In genomic region chr5:115279226-115280049, GRCm38 (mm10) we compare ENCODE assay signal across 8 mouse cellular contexts. TPM values are rescaled to one million over a fixed set of nuclear protein-coding genes. Genes with fewer than 3 reads are reported as not detected.
DNase-seq lines count a peak whose midpoint lies in the region; ATAC-seq lines count a peak whose summit lies in the region.

Coq5 (plus strand) TSS chr5:115279666.

- peaks cover 7% of the 10 kb centered on the region for H3K4me1 ChIP-seq in forebrain, embryonic 11.5 days (replicated peaks; ENCODE audit: control insufficient read depth, insufficient read depth, low read length)
- peaks cover 12% of the 10 kb centered on the region for H3K4me1 ChIP-seq in heart, embryonic 15.5 days (replicated peaks)
- H3K4me1 ChIP-seq in liver, embryonic 13.5 days (replicated peaks), result peaks cover 60% of the 10 kb centered on the region
- peaks cover 4% of the 10 kb centered on the region for H3K4me1 ChIP-seq in stomach, embryonic 16.5 days (ENCODE audit: control insufficient read depth, insufficient read depth, low read length)

- H3K27me3 ChIP-seq in forebrain, embryonic 11.5 days (ENCODE audit: control insufficient read depth, insufficient read depth, low read length), result no peaks in the 10 kb centered on the region
- H3K27me3 ChIP-seq in heart, embryonic 15.5 days, result no peaks in the 10 kb centered on the region
- H3K27me3 ChIP-seq in liver, embryonic 13.5 days, result no peaks in the 10 kb centered on the region
- H3K27me3 ChIP-seq in stomach, embryonic 16.5 days (ENCODE audit: control insufficient read depth, insufficient read depth, low read length), result no peaks in the 10 kb centered on the region

- H3K9me3 ChIP-seq in forebrain, embryonic 11.5 days (ENCODE audit: control insufficient read depth, low read length), result no peaks in the 10 kb centered on the region
- no peaks in the 10 kb centered on the region for H3K9me3 ChIP-seq in heart, embryonic 15.5 days (replicated peaks)
- H3K9me3 ChIP-seq in liver, embryonic 13.5 days (replicated peaks), result no peaks in the 10 kb centered on the region
- H3K9me3 ChIP-seq in stomach, embryonic 16.5 days (replicated peaks; ENCODE audit: control insufficient read depth, low read length), result no peaks in the 10 kb centered on the region

- ATAC-seq in forebrain, embryonic 11.5 days (replicated peaks; ENCODE audit: low FRiP score), result peak; percentile 71
- peak; percentile 73 for ATAC-seq in heart, embryonic 15.5 days (replicated peaks; ENCODE audit: insufficient number of reproducible peaks, insufficient read depth, low FRiP score, low read depth)
- ATAC-seq in liver, embryonic 13.5 days (ENCODE audit: low read depth), result peak; percentile 74
- peak; percentile 88 for ATAC-seq in stomach, embryonic 16.5 days (ENCODE audit: insufficient read depth, low FRiP score)

- H3K4me3 ChIP-seq in forebrain, embryonic 11.5 days (ENCODE audit: low read depth, low read length), result peak within 1 kb of the TSS; percentile 96
- peak within 1 kb of the TSS; percentile 92 for H3K4me3 ChIP-seq in heart, embryonic 15.5 days
- H3K4me3 ChIP-seq in liver, embryonic 13.5 days (replicated peaks), result peak within 1 kb of the TSS; percentile 91
- H3K4me3 ChIP-seq in stomach, embryonic 16.5 days (replicated peaks; ENCODE audit: low read length), result peak within 1 kb of the TSS; percentile 93

- H3K27ac ChIP-seq in forebrain, embryonic 11.5 days (ENCODE audit: low read depth, low read length), result no peak within 1 kb of the TSS
- H3K27ac ChIP-seq in heart, embryonic 15.5 days, result peak within 1 kb of the TSS; percentile 70
- peak within 1 kb of the TSS; percentile 73 for H3K27ac ChIP-seq in liver, embryonic 13.5 days
- H3K27ac ChIP-seq in stomach, embryonic 16.5 days (ENCODE audit: low read length), result no peak within 1 kb of the TSS; the same call in 1 of the 2 replicates

- peak within 1 kb of the TSS; percentile 62 for H3K4me2 ChIP-seq in forebrain, embryonic 11.5 days (ENCODE audit: low read depth, low read length, severe bottlenecking)
- H3K4me2 ChIP-seq in heart, embryonic 15.5 days, result peak within 1 kb of the TSS; percentile 80
- peak within 1 kb of the TSS; percentile 90 for H3K4me2 ChIP-seq in liver, embryonic 13.5 days
- peak within 1 kb of the TSS; percentile 94 for H3K4me2 ChIP-seq in stomach, embryonic 16.5 days (ENCODE audit: low read depth, low read length)

- peak; percentile 90 for DNase-seq in CD4-positive, CD25-positive, alpha-beta regulatory T cell, adult 2 months (ENCODE audit: low read depth, low spot score)
- peak; percentile 69 for DNase-seq in c-Kit-positive CD71-negative TER-119-negative erythroid progenitor cells, embryonic 14.5 days (ENCODE audit: low read depth)
- DNase-seq in forebrain, embryonic 11.5 days (ENCODE audit: low spot score), result peak; percentile 90
- DNase-seq in kidney, postnatal 25 days, result peak; percentile 90 to 93
- DNase-seq in liver, embryonic 13.5 days, result peak; percentile 80
- DNase-seq in neural tube, embryonic 10.5 days (ENCODE audit: extremely low spot score, low spot score), result peak; percentile 83

- 5% methylated on average over 45 of the region's 45 CpGs for WGBS in forebrain, embryonic 11.5 days
- 3% methylated on average over 45 of the region's 45 CpGs for WGBS in heart, embryonic 15.5 days
- 3% methylated on average over 45 of the region's 45 CpGs for WGBS in liver, embryonic 13.5 days (ENCODE audit: insufficient replicate concordance)
- 4% methylated on average over 45 of the region's 45 CpGs for WGBS in stomach, embryonic 16.5 days

- no peaks in the 10 kb centered on the region for H3K36me3 ChIP-seq in forebrain, embryonic 11.5 days (ENCODE audit: control insufficient read depth, insufficient read depth, low read length)
- H3K36me3 ChIP-seq in heart, embryonic 15.5 days, result peaks cover 13% of the 10 kb centered on the region
- peaks cover 14% of the 10 kb centered on the region for H3K36me3 ChIP-seq in liver, embryonic 13.5 days
- 0 out of 2 replicates have a peak, but pooled peaks cover 6% of the 10 kb centered on the region for H3K36me3 ChIP-seq in stomach, embryonic 16.5 days (ENCODE audit: control insufficient read depth, insufficient read depth, low read length)

- peak within 1 kb of the TSS; percentile 77 for H3K9ac ChIP-seq in forebrain, embryonic 11.5 days (ENCODE audit: low read length)
- peak within 1 kb of the TSS; percentile 87 for H3K9ac ChIP-seq in heart, embryonic 15.5 days
- peak within 1 kb of the TSS; percentile 91 for H3K9ac ChIP-seq in liver, embryonic 13.5 days
- peak within 1 kb of the TSS; percentile 90 for H3K9ac ChIP-seq in stomach, embryonic 16.5 days (ENCODE audit: low read length)

RNA-seq across cellular contexts. Expression of gene Coq5, which starts in this region (rescaled TPM):
- 57.1 and 58.2 TPM in 2 replicates for polyA plus RNA-seq in forebrain, embryonic 11.5 days (2014; fragmentation: Nextera tagmentation; extraction: Ambion mirVana)
- 72.3 and 83.3 TPM in 2 replicates for polyA plus RNA-seq in heart, embryonic 15.5 days (2015; fragmentation: Nextera tagmentation; extraction: Ambion mirVana)
- 38.1 and 42.0 TPM in 2 replicates for polyA plus RNA-seq in liver, embryonic 13.5 days (2015; fragmentation: Nextera tagmentation; extraction: Ambion mirVana)
- polyA plus RNA-seq in stomach, embryonic 16.5 days (2015; fragmentation: Nextera tagmentation; extraction: Ambion mirVana), result 46.5 and 49.2 TPM in 2 replicates

Comparison
In these comparisons a context has a peak if more than half of its experiments do, and no peak if none do; other contexts are left out.
1. H3K27ac ChIP-seq: peak in heart, embryonic 15.5 days (single experiment) and liver, embryonic 13.5 days (single experiment); none in forebrain, embryonic 11.5 days (single experiment) and stomach, embryonic 16.5 days (single experiment).
2. Peak in every context shown above with its lines, with median percentiles within 50 percentile points of each other: DNase-seq, ATAC-seq, H3K4me2 ChIP-seq, H3K4me3 ChIP-seq and H3K9ac ChIP-seq.